Mouse (Mus musculus): ENCODE measurements around the gene Cacna1d.

DNA sequence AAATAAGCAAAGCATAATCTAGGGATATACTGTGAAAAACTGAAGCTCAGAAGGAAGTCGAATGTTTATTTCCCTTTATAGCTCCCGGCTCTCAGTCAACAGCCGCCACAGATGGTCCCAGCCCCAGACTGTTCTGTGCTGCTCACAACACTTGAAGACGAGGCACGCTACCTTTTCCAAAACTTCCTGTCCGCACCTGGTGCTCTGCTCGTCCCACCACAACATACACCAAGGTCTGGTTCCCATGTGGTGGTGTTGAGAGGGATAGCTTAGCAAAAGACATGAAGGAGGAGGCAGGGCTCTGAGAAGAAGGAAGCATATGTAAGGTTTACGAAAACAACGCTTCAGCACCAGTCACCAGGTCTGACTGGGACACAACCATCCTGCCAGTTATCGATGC, 207.2 kb downstream of the Cacna1d start:
- no peak for TF ChIP-seq CTCF (IDR thresholded peaks at IDR 0.05; ENCODE audit: control insufficient read depth, insufficient read depth, insufficient read length)
- no peak for TF ChIP-seq MAX (IDR thresholded peaks at IDR 0.05)
- TF ChIP-seq MYOD1 (IDR thresholded peaks at IDR 0.05; ENCODE audit: control insufficient read depth, insufficient read length, low read depth): no peak
